Mouse (Mus musculus) heart, embryonic 10.5 days (tissue): Measurements from ENCODE around the gene Otogl. TPM values are rescaled to one million over a fixed set of nuclear protein-coding genes. Genes with fewer than 3 reads are reported as not detected.

ENCODE experiments used
- DNase-seq: peaks from one replicate; pipeline ENCODE4 v3.0.0-alpha.2; 2017; ENCODE audit warnings: low spot score
- H3K27ac ChIP-seq: fragments of 300-500 bp; sonication (generic); 2 replicates; pipeline ENCODE4 v1.5.1; 2016; ENCODE audit warnings: mild to moderate bottlenecking
- H3K27me3 ChIP-seq: fragments of 300-500 bp; sonication (generic); 2 replicates; pipeline ENCODE4 v1.6.1; 2016; ENCODE audit warnings: mild to moderate bottlenecking; ENCODE audit not compliant: poor library complexity, insufficient read depth, severe bottlenecking
- H3K36me3 ChIP-seq: fragments of 300-500 bp; sonication (generic); 2 replicates; pipeline ENCODE4 v1.6.1; 2016; ENCODE audit warnings: mild to moderate bottlenecking, moderate library complexity
- H3K4me1 ChIP-seq: fragments of 300-500 bp; sonication (generic); 2 replicates; pipeline ENCODE4 v1.6.1; 2016; ENCODE audit warnings: mild to moderate bottlenecking
- H3K4me3 ChIP-seq: fragments of 300-500 bp; sonication (generic); 2 replicates; pipeline ENCODE4 v1.5.1; 2016; ENCODE audit warnings: mild to moderate bottlenecking, moderate library complexity
- H3K9me3 ChIP-seq: fragments of 300-500 bp; sonication (generic); 2 replicates; pipeline ENCODE4 v1.6.1; 2016; ENCODE audit warnings: mild to moderate bottlenecking, moderate library complexity
- WGBS: fragments of 180-500 bp; shearing (Covaris S2); methylation state at CpG from one replicate; pipeline ENCODE4 v1.1.7; 2016; 5-methylcytosine and 5-hydroxymethylcytosine counted together
- polyA plus RNA-seq: library from polyadenylated mRNA; unstranded; fragments of >200 nt; fragmentation: Nextera tagmentation; extraction: Ambion mirVana; gene quantifications from 2 replicates; pipeline ENCODE4 v1.2.1, GENCODE M21; 2016

The Otogl gene
- polyA plus RNA-seq, 1 experiment from 2014 or later: 0.10 TPM

DNA sequence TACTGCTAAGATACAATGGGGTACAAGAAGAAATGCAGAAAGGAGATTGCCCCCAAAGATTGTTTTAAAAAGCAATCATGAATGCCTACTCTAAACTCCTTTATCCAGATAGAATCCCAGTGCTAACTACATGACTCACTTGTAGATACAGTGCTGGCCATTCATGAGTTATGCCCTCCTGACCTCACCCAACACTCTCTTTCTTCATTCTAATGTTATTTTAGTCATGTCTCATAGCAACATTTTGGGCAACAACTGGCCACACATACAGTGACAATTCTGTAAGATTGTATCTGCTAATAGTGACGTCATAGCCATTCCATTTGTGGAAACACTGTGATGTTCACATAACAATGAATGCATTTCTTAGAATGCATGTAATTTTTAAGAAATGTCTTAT, 21.6 kb upstream of the Otogl start:
- Histone ChIP-seq H3K27ac (no peak overlapping the region), H3K4me1 (peaks cover 30% of the 10 kb centered on the region), H3K4me3 (no peak overlapping the region), H3K9me3 (no peaks in the 10 kb centered on the region), H3K36me3 (no peaks in the 10 kb centered on the region), H3K27me3 (no peaks in the 10 kb centered on the region)
- DNase-seq: no peak
- 63% methylated on average over 1 of the region's 1 CpGs for WGBS

DNA sequence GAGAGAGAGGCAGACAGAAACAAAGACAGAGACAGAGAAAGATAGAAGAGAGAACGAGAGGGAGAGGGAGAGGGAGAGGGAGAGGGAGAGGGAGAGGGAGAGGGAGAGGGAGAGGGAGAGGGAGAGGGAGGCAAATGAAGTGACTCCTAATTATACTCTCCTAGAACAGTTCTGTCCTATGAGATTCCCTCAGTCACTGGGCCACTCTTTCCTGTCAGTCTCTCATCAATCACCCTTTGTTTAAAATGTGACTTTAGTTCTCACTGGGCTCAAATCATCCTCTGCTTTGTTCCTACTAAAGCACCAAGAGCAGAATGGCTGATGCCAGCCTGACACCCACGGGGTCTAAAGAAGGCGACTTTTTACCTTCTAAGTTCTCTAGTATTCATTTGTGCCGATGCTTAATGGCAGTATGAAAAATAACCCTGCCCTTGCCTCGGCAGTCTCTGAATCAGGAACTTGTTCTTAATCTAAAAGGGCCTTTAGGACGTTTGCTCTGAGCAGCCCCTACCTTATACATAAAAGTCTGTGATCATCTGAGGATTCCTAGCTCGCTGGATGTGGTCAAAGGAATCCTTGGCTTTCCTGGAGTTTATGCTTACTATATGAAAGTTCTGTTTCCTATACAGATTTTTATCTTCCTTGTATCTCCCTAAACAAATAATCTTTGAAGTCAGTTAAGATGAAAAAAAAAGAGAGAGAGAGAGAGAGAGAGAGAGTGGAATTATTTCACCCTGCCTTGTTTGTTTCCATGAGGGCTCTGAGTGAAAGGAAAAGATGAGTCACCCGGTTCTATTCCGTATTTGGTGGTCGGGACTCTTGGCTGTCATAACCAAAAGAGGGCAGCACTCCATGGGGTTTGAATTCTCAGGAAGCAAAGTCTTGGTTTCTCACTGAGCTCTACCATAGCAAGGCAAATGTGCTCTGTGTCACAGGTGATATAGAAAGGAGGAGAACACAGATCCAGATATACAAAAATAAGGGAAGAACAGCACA, 20.2 kb upstream of the Otogl start:
- Histone ChIP-seq H3K4me3 (no peak overlapping the region), H3K27ac (peak overlapping the region; percentile 89), H3K27me3 (no peaks in the 10 kb centered on the region), H3K36me3 (no peaks in the 10 kb centered on the region), H3K9me3 (no peaks in the 10 kb centered on the region), H3K4me1 (peaks cover 30% of the 10 kb centered on the region)
- 27% methylated on average over 9 of the region's 10 CpGs for WGBS
- no peak for DNase-seq

DNA sequence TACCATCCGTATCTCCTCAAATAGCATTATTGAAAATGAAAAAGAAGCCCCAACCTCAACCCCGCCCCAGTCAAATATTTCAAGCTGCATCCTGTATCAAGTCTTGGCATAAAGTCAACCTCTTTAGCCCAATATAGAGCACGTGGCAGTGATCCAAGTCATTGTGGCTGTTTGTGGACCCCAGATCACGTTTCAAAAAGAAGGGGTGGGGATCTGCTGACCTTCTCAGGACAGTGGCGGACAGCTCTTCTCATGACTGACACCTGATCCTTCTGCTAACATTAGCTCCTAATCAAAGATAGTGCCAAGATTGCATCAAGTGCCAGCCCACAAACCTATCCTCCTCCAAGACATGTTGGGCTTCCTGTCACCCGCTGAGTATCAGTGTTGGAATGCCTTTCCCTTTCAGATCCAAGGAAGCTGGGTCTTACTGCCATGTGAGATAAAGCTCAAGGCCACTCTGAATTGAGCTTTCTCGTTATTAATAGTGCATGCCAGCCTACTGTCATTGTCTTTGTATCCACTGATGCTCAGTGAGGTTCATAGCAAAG, 18.6 kb upstream of the Otogl start:
- no peak overlapping the region for H3K4me3 ChIP-seq
- WGBS: 30% methylated on average over 7 of the region's 7 CpGs

DNA sequence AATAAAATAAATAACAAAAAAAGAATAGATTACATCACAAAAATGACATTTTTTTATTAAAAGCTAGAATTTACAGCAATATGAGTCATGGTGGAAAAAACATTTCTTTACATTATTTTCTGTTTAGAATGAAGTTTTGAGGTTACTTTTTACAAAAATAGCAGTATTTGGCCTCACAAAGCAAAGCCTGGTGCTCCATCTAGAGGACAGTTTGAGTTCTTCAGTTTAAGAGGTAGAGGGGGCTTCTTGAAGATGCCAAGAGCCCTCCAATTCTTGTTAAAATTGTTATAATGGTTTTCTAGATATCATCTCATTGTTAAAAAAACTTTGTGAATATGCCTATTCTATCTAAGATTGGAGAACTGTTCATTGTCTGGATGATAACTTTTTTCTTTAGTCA, 13.4 kb upstream of the Otogl start:
- Histone ChIP-seq H3K36me3 (no peaks in the 10 kb centered on the region), H3K4me3 (no peak overlapping the region), H3K9me3 (no peaks in the 10 kb centered on the region), H3K27ac (no peak overlapping the region), H3K4me1 (peaks cover 14% of the 10 kb centered on the region), H3K27me3 (no peaks in the 10 kb centered on the region)
- DNase-seq: no peak

More for the DNA sequence above, 18.6 kb upstream of the Otogl start:
- H3K4me1 ChIP-seq: peaks cover 30% of the 10 kb centered on the region
- no peaks in the 10 kb centered on the region for H3K27me3 ChIP-seq
- H3K36me3 ChIP-seq: no peaks in the 10 kb centered on the region
- H3K9me3 ChIP-seq: no peaks in the 10 kb centered on the region
- no peak for DNase-seq
- peak overlapping the region; percentile 62; the same call in 1 of the 2 replicates for H3K27ac ChIP-seq

DNA sequence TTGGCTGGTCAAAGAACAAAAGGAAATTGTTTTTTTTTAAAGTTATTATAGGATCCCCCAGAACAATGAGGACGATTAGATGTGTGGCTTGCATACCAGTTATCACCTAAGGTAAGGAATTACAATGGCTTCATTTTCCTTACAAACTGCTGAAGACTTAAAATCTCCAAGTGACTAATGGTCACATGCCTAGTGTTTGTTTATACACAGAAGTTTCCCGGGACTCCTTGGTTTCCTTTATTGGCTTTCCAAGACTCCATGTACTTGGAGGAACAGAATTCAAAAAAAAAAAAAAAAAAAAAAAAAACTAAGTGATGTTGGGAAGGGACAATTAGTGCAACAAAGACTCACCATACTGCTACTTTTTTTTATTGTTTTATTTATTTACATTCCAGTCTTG, 11.9 kb upstream of the Otogl start:
- H3K4me3 ChIP-seq: no peak overlapping the region
- no peak overlapping the region for H3K27ac ChIP-seq
- H3K27me3 ChIP-seq: no peaks in the 10 kb centered on the region
- H3K4me1 ChIP-seq: peaks cover 9% of the 10 kb centered on the region
- H3K36me3 ChIP-seq: no peaks in the 10 kb centered on the region
- 40% methylated on average over 2 of the region's 2 CpGs for WGBS
- no peak for DNase-seq
- H3K9me3 ChIP-seq: no peaks in the 10 kb centered on the region

DNA sequence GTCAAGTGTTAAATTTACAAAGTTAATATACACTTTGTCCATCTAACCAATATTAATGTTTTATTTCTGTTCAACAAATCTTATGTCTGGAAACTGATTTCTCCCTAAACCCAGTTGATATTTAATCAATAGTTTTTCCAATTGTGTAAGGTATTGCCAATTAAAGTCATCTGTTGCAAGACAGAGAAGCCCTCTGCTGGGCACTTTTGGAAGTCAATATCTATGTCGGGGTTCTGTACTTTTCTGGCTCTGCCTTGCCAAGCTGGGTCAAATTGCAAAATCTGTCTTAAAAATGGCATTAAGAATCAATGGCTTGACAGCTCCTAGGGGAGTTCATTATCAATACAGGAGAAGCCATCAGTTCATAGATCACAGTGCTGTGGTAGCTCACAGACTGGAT, 10.8 kb upstream of the Otogl start:
- H3K27me3 ChIP-seq: no peaks in the 10 kb centered on the region
- H3K36me3 ChIP-seq: no peaks in the 10 kb centered on the region
- H3K9me3 ChIP-seq: no peaks in the 10 kb centered on the region
- no peak overlapping the region for H3K27ac ChIP-seq
- H3K4me1 ChIP-seq: peaks cover 9% of the 10 kb centered on the region
- WGBS: 22% methylated on average over 1 of the region's 1 CpGs
- no peak overlapping the region for H3K4me3 ChIP-seq
- DNase-seq: no peak

DNA sequence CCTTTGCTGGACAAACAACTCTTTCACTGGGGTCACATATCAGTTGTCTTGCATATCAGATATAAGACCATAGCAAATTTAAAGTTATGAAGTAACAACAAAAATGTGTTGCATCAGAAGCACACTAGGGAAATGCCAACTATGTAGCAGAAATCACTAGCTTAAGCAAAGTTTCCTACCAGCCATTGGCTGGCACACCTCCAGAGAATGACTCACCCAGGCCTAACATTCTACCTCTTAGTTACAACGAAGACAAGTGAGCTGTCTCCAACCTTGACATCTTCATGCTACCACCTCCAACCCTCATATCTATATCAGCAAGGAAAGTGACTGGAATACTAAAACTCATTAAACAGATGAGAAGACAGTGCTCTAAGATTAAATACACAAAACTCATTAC, 9.6 kb upstream of the Otogl start:
- Histone ChIP-seq H3K4me3 (no peak overlapping the region), H3K27ac (no peak overlapping the region), H3K27me3 (no peaks in the 10 kb centered on the region), H3K36me3 (no peaks in the 10 kb centered on the region), H3K9me3 (no peaks in the 10 kb centered on the region), H3K4me1 (peaks cover 9% of the 10 kb centered on the region)
- no peak for DNase-seq
- WGBS: 19% methylated on average over 1 of the region's 1 CpGs

DNA sequence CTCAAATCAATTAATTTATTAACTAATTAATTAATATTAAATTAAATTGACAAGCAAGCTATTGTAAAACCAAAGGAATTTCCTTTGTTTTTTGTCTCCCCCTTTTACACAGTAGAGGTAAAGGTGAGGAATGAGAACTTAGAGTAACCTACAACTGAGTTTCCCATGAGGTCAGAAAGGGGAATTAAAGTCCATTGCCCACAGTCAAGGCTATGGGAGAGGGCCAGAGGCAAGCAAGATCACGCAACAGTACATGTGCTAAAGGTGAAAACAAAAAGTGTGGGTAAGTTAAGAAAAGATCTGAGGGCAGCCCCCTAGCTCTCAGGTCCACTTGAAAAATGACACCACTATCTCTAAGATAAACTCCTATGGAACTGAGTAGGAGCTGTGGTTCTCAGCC, 9.2 kb upstream of the Otogl start:
- no peaks in the 10 kb centered on the region for H3K9me3 ChIP-seq
- H3K27ac ChIP-seq: no peak overlapping the region
- H3K4me3 ChIP-seq: no peak overlapping the region
- H3K27me3 ChIP-seq: no peaks in the 10 kb centered on the region
- H3K36me3 ChIP-seq: no peaks in the 10 kb centered on the region
- WGBS: 51% methylated on average over 1 of the region's 1 CpGs
- peaks cover 9% of the 10 kb centered on the region for H3K4me1 ChIP-seq
- DNase-seq: no peak

DNA sequence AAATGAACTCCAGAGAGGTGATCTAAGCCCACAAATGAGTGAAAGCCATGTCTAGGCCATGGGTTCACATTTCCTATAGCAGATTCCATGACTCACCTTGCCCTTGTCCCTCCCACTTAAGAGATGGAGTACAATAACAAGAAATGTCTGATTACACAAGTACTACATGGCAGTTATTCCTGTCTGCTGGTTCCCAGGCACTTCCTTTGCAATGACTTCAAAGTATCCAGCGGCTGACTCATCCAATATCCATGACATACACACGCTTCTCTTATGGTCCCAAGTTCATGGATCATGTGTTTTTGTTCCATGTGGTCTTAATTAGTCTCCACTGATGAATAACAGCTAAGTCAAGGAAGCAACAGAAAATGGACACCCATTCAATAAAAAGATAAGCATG, 1.1 kb upstream of the Otogl start:
- Histone ChIP-seq H3K27ac (no peak overlapping the region), H3K4me3 (no peak overlapping the region), H3K4me1 (no peaks in the 10 kb centered on the region), H3K36me3 (no peaks in the 10 kb centered on the region), H3K27me3 (no peaks in the 10 kb centered on the region), H3K9me3 (no peaks in the 10 kb centered on the region)
- DNase-seq: no peak
- 67% methylated on average over 2 of the region's 2 CpGs for WGBS

DNA sequence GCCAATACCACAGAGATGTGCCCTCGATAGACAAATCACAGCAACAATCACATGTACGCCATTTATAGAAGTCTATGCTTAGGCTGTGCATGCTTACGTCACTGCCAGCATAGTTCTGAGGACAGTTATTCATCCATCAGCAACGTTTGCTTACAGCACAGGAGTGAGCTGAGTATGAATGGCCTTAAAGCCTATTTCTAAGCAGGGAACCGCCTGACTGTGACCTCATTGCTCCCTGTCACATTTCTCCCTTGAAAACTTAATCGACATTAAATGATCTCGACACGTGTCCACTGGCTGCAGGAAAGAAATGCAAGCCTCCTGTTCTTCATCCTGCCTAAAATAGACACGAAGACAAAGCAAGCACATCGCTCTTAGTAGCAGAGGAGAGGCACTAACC, 5.5 kb downstream of the Otogl start:
- WGBS: 56% methylated on average over 10 of the region's 10 CpGs
- Histone ChIP-seq H3K27me3 (no peaks in the 10 kb centered on the region), H3K4me3 (no peak overlapping the region), H3K9me3 (no peaks in the 10 kb centered on the region), H3K4me1 (peaks cover 22% of the 10 kb centered on the region), H3K27ac (peak overlapping the region; percentile 75), H3K36me3 (no peaks in the 10 kb centered on the region)
- DNase-seq: no peak

DNA sequence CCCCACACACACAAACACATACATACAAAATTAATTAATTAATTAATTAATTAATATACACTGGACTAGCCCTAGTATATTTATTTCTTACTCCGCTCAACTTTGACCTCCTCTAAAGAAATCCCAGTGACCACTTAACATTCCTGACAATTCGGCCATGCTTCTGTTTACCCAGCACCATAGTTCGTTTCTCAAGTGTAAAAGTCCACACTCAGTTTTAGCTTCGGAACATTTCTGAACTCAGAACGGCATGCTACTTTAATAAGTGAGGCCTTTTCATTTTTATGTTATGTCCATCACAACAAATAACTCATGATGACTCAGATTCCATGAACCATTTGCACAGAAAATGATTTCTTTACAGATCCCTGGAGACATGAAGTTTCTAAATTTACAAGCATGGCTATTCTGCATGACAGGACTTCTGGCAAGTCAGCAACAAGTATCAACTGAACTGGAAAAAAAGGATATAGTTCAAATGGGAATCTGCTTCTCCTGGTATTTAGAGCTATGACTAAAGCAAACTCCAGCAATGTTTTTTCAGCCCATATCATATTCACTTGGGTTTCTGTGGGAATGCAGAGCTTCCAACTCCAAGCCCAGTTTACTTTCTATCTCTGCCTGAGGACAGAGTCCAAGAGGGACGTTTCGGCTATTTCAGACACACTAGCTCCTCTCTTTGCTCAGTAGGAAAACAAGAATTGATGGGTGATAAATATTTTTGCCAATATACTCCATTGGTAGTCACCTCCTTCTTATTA, 6.5 kb downstream of the Otogl start:
- DNase-seq: no peak
- WGBS: 66% methylated on average over 7 of the region's 7 CpGs
- Histone ChIP-seq H3K4me3 (no peak overlapping the region), H3K27ac (no peak overlapping the region; the same call in 1 of the 2 replicates), H3K36me3 (no peaks in the 10 kb centered on the region), H3K27me3 (no peaks in the 10 kb centered on the region), H3K9me3 (no peaks in the 10 kb centered on the region), H3K4me1 (peaks cover 26% of the 10 kb centered on the region)

DNA sequence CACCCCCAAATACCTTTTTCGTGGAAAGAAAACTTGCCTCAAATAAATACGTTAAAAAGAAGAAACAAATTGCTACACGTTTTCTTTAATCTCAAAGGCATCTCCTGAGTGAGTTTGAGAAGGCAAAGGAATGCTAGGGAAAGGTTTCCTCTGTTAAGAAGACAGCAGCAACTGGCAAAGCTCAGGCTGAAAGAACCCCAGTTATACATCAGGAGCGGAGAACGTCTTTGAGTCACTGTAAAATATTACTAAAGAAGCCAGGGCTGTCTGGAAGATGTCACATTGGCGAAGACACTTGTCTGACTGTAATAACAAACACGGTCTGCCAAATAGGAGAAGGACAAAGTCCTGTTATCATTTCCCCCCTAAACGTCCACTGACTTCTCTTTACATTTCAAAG, 10.0 kb downstream of the Otogl start:
- Histone ChIP-seq H3K36me3 (no peaks in the 10 kb centered on the region), H3K27ac (peak overlapping the region; percentile 45; the same call in 1 of the 2 replicates), H3K9me3 (no peaks in the 10 kb centered on the region), H3K27me3 (no peaks in the 10 kb centered on the region), H3K4me1 (peaks cover 26% of the 10 kb centered on the region), H3K4me3 (no peak overlapping the region)
- 49% methylated on average over 8 of the region's 8 CpGs for WGBS
- DNase-seq: no peak
